In the genomic region with DNA sequence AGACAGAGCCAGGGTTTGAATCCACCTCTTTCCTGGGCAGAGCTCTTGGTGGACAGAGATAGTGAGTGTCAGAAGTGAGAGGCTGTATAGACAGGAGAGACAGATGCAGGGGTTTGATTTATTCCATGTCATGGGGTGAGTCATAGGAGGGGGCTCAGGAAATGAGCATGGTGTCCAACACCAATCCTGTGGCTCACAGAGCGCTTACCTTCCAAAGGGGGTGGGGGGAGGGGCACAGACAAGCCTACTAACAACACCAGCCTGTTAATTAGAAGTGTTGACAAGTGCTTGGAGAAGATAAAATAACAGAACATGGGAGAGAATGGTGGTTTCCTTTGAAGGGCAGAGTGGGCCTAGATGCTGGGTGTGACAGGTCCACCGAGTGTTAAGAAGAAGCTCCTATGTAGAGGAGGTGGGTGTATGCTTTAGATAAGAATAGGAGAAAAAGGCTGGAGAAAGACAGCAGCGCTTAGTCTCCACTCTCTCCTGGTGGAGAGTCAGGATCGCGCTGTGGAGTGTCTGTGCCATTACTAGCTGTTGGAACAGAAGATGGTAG, we compare ENCODE assay signal across 23 mouse cellular contexts. TPM values are rescaled to one million over a fixed set of nuclear protein-coding genes. Genes with fewer than 3 reads are reported as not detected.
DNase-seq lines count a peak whose midpoint lies in the region; ATAC-seq and TF ChIP-seq lines count a peak whose summit lies in the region.
"Had no signal": no experiment of that assay in that cellular context is flagged by ENCODE, and none has a peak within 500 bp of the region (broad histone marks: within the 10 kb centered on the region; RNA-seq: fewer than 3 reads in every experiment).

No protein-coding gene starts in this region.

- TF ChIP-seq EP300 in MEL (IDR thresholded peaks at IDR 0.05; ENCODE audit: low read depth in 1 of 2, low read length in 2 of 2), result no peak
- TF ChIP-seq EP300 in liver, embryonic 14.5 days (IDR thresholded peaks at IDR 0.05; ENCODE audit: low read depth), result no peak

- ATAC-seq in heart, embryonic 12.5 days (ENCODE audit: insufficient number of reproducible peaks, low FRiP score), result no peak
- peak; percentile 63; the same call in 1 of the 2 replicates for ATAC-seq in liver, embryonic 14.5 days (ENCODE audit: insufficient read depth)
- no peak for ATAC-seq in hindbrain, embryonic 14.5 days (ENCODE audit: low FRiP score)
- ATAC-seq in cerebellum, adult (ENCODE audit: insufficient number of reproducible peaks, low FRiP score, low TSS enrichment), result no peak
- ATAC-seq: forebrain, embryonic 13.5 days; forebrain, postnatal 0 days; intestine, embryonic 15.5 days; Patski had no signal

- H3K79me2 ChIP-seq in MEL (ENCODE audit: control insufficient read depth, insufficient read depth, low read length, poor library complexity), result no peaks in the 10 kb centered on the region

- H3K4me2 ChIP-seq in heart, embryonic 12.5 days, result 0 out of 2 replicates have a peak overlapping the region, but pooled peaks have one; percentile 15
- no peak overlapping the region for H3K4me2 ChIP-seq in liver, embryonic 14.5 days (ENCODE audit: low read depth)
- no peak overlapping the region for H3K4me2 ChIP-seq in hindbrain, embryonic 14.5 days (replicated peaks)
- H3K4me2 ChIP-seq: forebrain, embryonic 13.5 days; heart, embryonic 13.5 days; hindbrain, embryonic 13.5 days; intestine, embryonic 15.5 days had no signal

- no peaks in the 10 kb centered on the region for H3K9me3 ChIP-seq in heart, embryonic 12.5 days (replicated peaks)
- no peaks in the 10 kb centered on the region for H3K9me3 ChIP-seq in MEL (replicated peaks; ENCODE audit: insufficient read depth, low read length)
- H3K9me3 ChIP-seq in liver, embryonic 14.5 days (ENCODE audit: control insufficient read depth, low read length), result no peaks in the 10 kb centered on the region
- no peaks in the 10 kb centered on the region for H3K9me3 ChIP-seq in hindbrain, embryonic 14.5 days (ENCODE audit: control insufficient read depth, low read length)
- H3K9me3 ChIP-seq: embryonic facial prominence, embryonic 10.5 days; forebrain, embryonic 13.5 days; heart, embryonic 13.5 days; hindbrain, embryonic 13.5 days; intestine, embryonic 15.5 days had no signal

- intact Hi-C loops in heart, postnatal 10 days (cut with DNase I), result no loop called here

- H3K4me1 ChIP-seq in heart, embryonic 12.5 days (replicated peaks), result peaks cover 11% of the 10 kb centered on the region
- no peaks in the 10 kb centered on the region for H3K4me1 ChIP-seq in MEL (ENCODE audit: control insufficient read depth in 1 of 2, insufficient read depth in 2 of 2, low read length in 2 of 2)
- H3K4me1 ChIP-seq in liver, embryonic 14.5 days (replicated peaks; ENCODE audit: control insufficient read depth in 2 of 2, insufficient read depth in 2 of 2, low read length in 1 of 2), result 0 out of 4 replicates have a peak, but pooled peaks cover 0 to 3% of the 10 kb centered on the region in 2 experiments
- H3K4me1 ChIP-seq in hindbrain, embryonic 14.5 days (replicated peaks; ENCODE audit: control insufficient read depth, insufficient read depth, low read length), result no peaks in the 10 kb centered on the region
- H3K4me1 ChIP-seq: intestine, embryonic 15.5 days had no signal

- no peak overlapping the region for H3K9ac ChIP-seq in heart, embryonic 12.5 days
- no peak overlapping the region for H3K9ac ChIP-seq in MEL (ENCODE audit: control insufficient read depth, low read depth, low read length, poor library complexity, severe bottlenecking)
- no peak overlapping the region for H3K9ac ChIP-seq in liver, embryonic 14.5 days (replicated peaks)
- no peak overlapping the region for H3K9ac ChIP-seq in hindbrain, embryonic 14.5 days
- H3K9ac ChIP-seq: forebrain, embryonic 13.5 days; forebrain, postnatal 0 days; heart, embryonic 13.5 days; hindbrain, embryonic 13.5 days; intestine, embryonic 15.5 days had no signal

- TF ChIP-seq CTCF in MEL (IDR thresholded peaks at IDR 0.05 in 2 of 3, conservative IDR thresholded peaks at IDR 0.05 in 1 of 3; ENCODE audit: control insufficient read depth in 1 of 3, insufficient read depth in 1 of 3, low read depth in 2 of 3, low read length in 3 of 3, poor library complexity in 1 of 3, severe bottlenecking in 1 of 3), result no peak
- no peak for TF ChIP-seq CTCF in liver, embryonic 14.5 days (IDR thresholded peaks at IDR 0.05; ENCODE audit: low read depth)

- no peak for TF ChIP-seq POLR2A in MEL (IDR thresholded peaks at IDR 0.05; ENCODE audit: control insufficient read depth in 1 of 2, insufficient read depth in 1 of 2, low read depth in 1 of 2, low read length in 2 of 2, poor library complexity in 1 of 2)

- no peaks in the 10 kb centered on the region for H3K36me3 ChIP-seq in heart, embryonic 12.5 days
- H3K36me3 ChIP-seq in MEL (ENCODE audit: control insufficient read depth in 1 of 2, insufficient read depth in 2 of 2, low read length in 2 of 2), result no peaks in the 10 kb centered on the region
- no peaks in the 10 kb centered on the region for H3K36me3 ChIP-seq in liver, embryonic 14.5 days (replicated peaks; ENCODE audit: control insufficient read depth, insufficient read depth, low read depth)
- H3K36me3 ChIP-seq in hindbrain, embryonic 14.5 days (replicated peaks; ENCODE audit: control insufficient read depth, insufficient read depth), result no peaks in the 10 kb centered on the region
- H3K36me3 ChIP-seq: embryonic facial prominence, embryonic 10.5 days; heart, embryonic 13.5 days; hindbrain, embryonic 13.5 days; intestine, embryonic 15.5 days had no signal

- no peak overlapping the region for H3K4me3 ChIP-seq in heart, embryonic 12.5 days
- no peak overlapping the region for H3K4me3 ChIP-seq in MEL (ENCODE audit: control insufficient read depth in 1 of 2, insufficient read depth in 1 of 2, low read depth in 2 of 2, low read length in 2 of 2)
- no peak overlapping the region for H3K4me3 ChIP-seq in liver, embryonic 14.5 days (ENCODE audit: insufficient read depth in 1 of 2, low read depth in 2 of 2, low read length in 2 of 2)
- no peak overlapping the region for H3K4me3 ChIP-seq in hindbrain, embryonic 14.5 days (replicated peaks; ENCODE audit: low read length)
- H3K4me3 ChIP-seq: embryonic facial prominence, embryonic 10.5 days; forebrain, embryonic 13.5 days; heart, embryonic 13.5 days; hindbrain, embryonic 13.5 days; intestine, embryonic 15.5 days had no signal

- peaks cover 9% of the 10 kb centered on the region for H3K27me3 ChIP-seq in heart, embryonic 12.5 days (replicated peaks)
- H3K27me3 ChIP-seq in MEL (ENCODE audit: control insufficient read depth in 1 of 2, insufficient read depth in 2 of 2, low read length in 2 of 2), result no peaks in the 10 kb centered on the region
- H3K27me3 ChIP-seq in liver, embryonic 14.5 days (ENCODE audit: control insufficient read depth, insufficient read depth, low read length), result no peaks in the 10 kb centered on the region
- no peaks in the 10 kb centered on the region for H3K27me3 ChIP-seq in hindbrain, embryonic 14.5 days (ENCODE audit: control insufficient read depth, insufficient read depth, low read length)
- H3K27me3 ChIP-seq: CH12.LX; forebrain, embryonic 13.5 days; hindbrain, embryonic 13.5 days; intestine, embryonic 15.5 days had no signal

- no peak for DNase-seq in heart, postnatal 10 days
- peak; percentile 7 for DNase-seq in MEL (ENCODE audit: low read depth, low spot score)
- DNase-seq in c-Kit-positive CD71-negative TER-119-negative erythroid progenitor cells, embryonic 14.5 days (ENCODE audit: low read depth), result peak; percentile 28
- peak in 1 of 3 experiments; percentile 10 for DNase-seq in liver, embryonic 14.5 days (ENCODE audit: low read depth in 3 of 3, low spot score in 3 of 3)
- DNase-seq in hindbrain, embryonic 14.5 days (ENCODE audit: low spot score), result no peak
- no peak for DNase-seq in layer of hippocampus, adult 9-11 months
- DNase-seq: adrenal gland, adult 2 months; adrenal gland, postnatal 25 days; cerebellum, adult 18-20 months; cerebellum, adult 9-11 months; cerebellum, postnatal 36 days; forebrain, postnatal 0 days; gastrocnemius, postnatal 14 days had no signal

- 15% methylated on average over 5 of the region's 5 CpGs for WGBS in heart, embryonic 12.5 days
- 12% methylated on average over 5 of the region's 5 CpGs for whole genome bisulfite sequencing in liver, embryonic 14.5 days (ENCODE audit: insufficient replicate concordance)
- 90% methylated on average over 5 of the region's 5 CpGs for WGBS in hindbrain, embryonic 14.5 days

- TF ChIP-seq RAD21 in MEL (IDR thresholded peaks at IDR 0.05; ENCODE audit: low read depth, low read length), result no peak

- H3K27ac ChIP-seq in heart, embryonic 12.5 days (ENCODE audit: poor library complexity, severe bottlenecking), result no peak overlapping the region
- H3K27ac ChIP-seq in MEL (ENCODE audit: control insufficient read depth, low read depth, low read length), result no peak overlapping the region
- no peak overlapping the region for H3K27ac ChIP-seq in liver, embryonic 14.5 days
- H3K27ac ChIP-seq in hindbrain, embryonic 14.5 days, result no peak overlapping the region
- H3K27ac ChIP-seq: embryonic facial prominence, embryonic 10.5 days; forebrain, embryonic 13.5 days; heart, embryonic 13.5 days; hindbrain, embryonic 13.5 days; intestine, embryonic 15.5 days had no signal

TF ChIP-seq in MEL, 35 proteins besides CTCF, POLR2A, EP300 and RAD21:
- no peak for TF ChIP-seq KAT2A (conservative IDR thresholded peaks at IDR 0.05; ENCODE audit: low read depth, low read length)
- no peak for TF ChIP-seq POLR2AphosphoS2 (IDR thresholded peaks at IDR 0.05; ENCODE audit: low read length)
- TF ChIP-seq HCFC1 (IDR thresholded peaks at IDR 0.05; ENCODE audit: low read depth, low read length), result no peak
- TF ChIP-seq NRF1 (IDR thresholded peaks at IDR 0.05; ENCODE audit: insufficient read depth, low read depth, low read length, poor library complexity, severe bottlenecking), result no peak
- no peak for TF ChIP-seq MEF2A (IDR thresholded peaks at IDR 0.05; ENCODE audit: extremely low read depth, insufficient replicate concordance, low read depth, low read length, poor library complexity, severe bottlenecking)
- no peak for TF ChIP-seq USF2 (IDR thresholded peaks at IDR 0.05; ENCODE audit: borderline replicate concordance in 1 of 2, insufficient read depth in 1 of 2, low read depth in 1 of 2, low read length in 2 of 2)
- no peak for TF ChIP-seq ZC3H11A (IDR thresholded peaks at IDR 0.05; ENCODE audit: low read depth, low read length)
- TF ChIP-seq RCOR1 (IDR thresholded peaks at IDR 0.05; ENCODE audit: low read depth, low read length), result no peak
- TF ChIP-seq MAFK (IDR thresholded peaks at IDR 0.05; ENCODE audit: borderline replicate concordance, low read depth, low read length), result no peak

RNA-seq across cellular contexts. Expression of a gene that starts 7.7 kb away (rescaled TPM):
- 2.1 TPM in 2 replicates for polyA plus RNA-seq in heart, embryonic 12.5 days (2016; fragmentation: Nextera tagmentation; extraction: Ambion mirVana)
- 1 to 10 TPM; 2.2 to 4.2 TPM for total RNA-seq in heart, postnatal 10 days (2021)
- total RNA-seq in MEL (2012; rRNA removed), result not detected in 2 replicates
- not detected for polyA plus RNA-seq in MEL (2012; ENCODE audit: insufficient read depth in 1 of 2, insufficient read length in 2 of 2, low read depth in 1 of 2, low replicate concordance in 2 of 2, missing spikeins in 1 of 2)
- 0.18 and 0.36 TPM in 2 replicates for polyA plus RNA-seq in liver, embryonic 14.5 days (2012; rRNA removed)
- 0.24 TPM in 2 replicates for polyA plus RNA-seq in liver, embryonic 14.5 days (2014; fragmentation: Nextera tagmentation; extraction: Ambion mirVana)
- 19.4 and 21.5 TPM in 2 replicates for polyA plus RNA-seq in hindbrain, embryonic 14.5 days (2014; fragmentation: Nextera tagmentation; extraction: Ambion mirVana)
- total RNA-seq: CH12.LX; hematopoietic stem cell, adult 5-6 weeks had no signal
- polyA plus RNA-seq: Patski had no signal

Comparison
In these comparisons a context has a peak if more than half of its experiments do, and no peak if none do; other contexts are left out.
1. DNase-seq: peak in MEL (single experiment) and c-Kit-positive CD71-negative TER-119-negative erythroid progenitor cells, embryonic 14.5 days (single experiment); none in heart, postnatal 10 days (0 of 2), hindbrain, embryonic 14.5 days (single experiment) and layer of hippocampus, adult 9-11 months (single experiment).